Mouse (Mus musculus) heart, postnatal 14 days (tissue): Measurements from ENCODE around the gene Lekr1. TPM values are rescaled to one million over a fixed set of nuclear protein-coding genes. Genes with fewer than 3 reads are reported as not detected.
A peak's percentile ranks its signal among the peaks of the same experiment; 100 is the strongest.

Source experiments
- DNase-seq, 2 experiments: peaks; one replicate each; pipeline ENCODE4 v3.0.0; 2021 to 2022
- intact Hi-C: fragments of 180-260 bp; cut with DNase I; formaldehyde crosslinking; loops from one replicate; pipeline ENCODE4 v1.15.1; 2025
- total RNA-seq, 2 experiments: library from RNA; stranded (reverse); gene quantifications; 2 replicates each; pipeline ENCODE4 v1.2.3; 2021

The Lekr1 gene
- total RNA-seq, 2 experiments from 2014 or later, result 3.1 to 3.3 TPM

- DNase-seq, result no peak
- intact Hi-C loops, result no loop called here
These were observed 11.4 kb upstream of the Lekr1 start for GRCm38 (mm10) chr3:65654541-65655206.

- DNase-seq, result no peak
- intact Hi-C loops, result no loop called here
These were observed 9.6 kb upstream of the Lekr1 start for GRCm38 (mm10) chr3:65656451-65656850.

- no peak for DNase-seq
- intact Hi-C loops, result no loop called here
These were observed 8.9 kb upstream of the Lekr1 start for GRCm38 (mm10) chr3:65656902-65657660.

GRCm38 (mm10) chr3:65658081-65658612, 7.9 kb upstream of the Lekr1 start:
- intact Hi-C loops, result loop anchor here (2.0 kb wide), 1 partner anchor 129 kb away; the partner anchor contains the start of gene Tiparp
- no peak for DNase-seq

- intact Hi-C loops, result loop anchor here (2.0 kb wide), 1 partner anchor 130 kb away; the partner anchor contains the start of gene Tiparp
- DNase-seq, result peak; percentile 73 to 77
These were observed 7.1 kb upstream of the Lekr1 start for GRCm38 (mm10) chr3:65658721-65659619.

- no peak for DNase-seq
- intact Hi-C loops, result loop anchor here (2.0 kb wide), 1 partner anchor 131 kb away; the partner anchor contains the start of gene Tiparp
These were observed 6.5 kb upstream of the Lekr1 start for GRCm38 (mm10) chr3:65659620-65659932.

GRCm38 (mm10) chr3:65660336-65660735, 5.7 kb upstream of the Lekr1 start:
- DNase-seq, result no peak
- intact Hi-C loops, result no loop called here

- DNase-seq, result no peak
These were observed 4.3 kb upstream of the Lekr1 start for GRCm38 (mm10) chr3:65661731-65662130.

GRCm38 (mm10) chr3:65663176-65663575, 2.9 kb upstream of the Lekr1 start:
- peak in 1 of 2 experiments; percentile 12 for DNase-seq

More at GRCm38 (mm10) chr3:65661731-65662130, 4.3 kb upstream of the Lekr1 start:
- intact Hi-C loops, result no loop called here

GRCm38 (mm10) chr3:65670216-65670615, 4.2 kb downstream of the Lekr1 start:
- no peak for DNase-seq

More at GRCm38 (mm10) chr3:65663176-65663575, 2.9 kb upstream of the Lekr1 start:
- intact Hi-C loops, result no loop called here

GRCm38 (mm10) chr3:65673725-65674124, 7.7 kb downstream of the Lekr1 start:
- peak; percentile 21 to 48 for DNase-seq
- intact Hi-C loops, result loop anchor here (5.0 kb wide), 1 partner anchor 111 kb away; no protein-coding TSS in a partner anchor

More at GRCm38 (mm10) chr3:65670216-65670615, 4.2 kb downstream of the Lekr1 start:
- intact Hi-C loops, result loop anchor here (5.0 kb wide), 1 partner anchor 108 kb away; no protein-coding TSS in a partner anchor

GRCm38 (mm10) chr3:65680612-65681011, 14.6 kb downstream of the Lekr1 start:
- DNase-seq, result no peak
- intact Hi-C loops, result no loop called here

- intact Hi-C loops, result no loop called here
- DNase-seq, result no peak
These were observed 23.7 kb downstream of the Lekr1 start for GRCm38 (mm10) chr3:65689705-65690104.

GRCm38 (mm10) chr3:65690850-65691249, 24.8 kb downstream of the Lekr1 start:
- intact Hi-C loops, result no loop called here
- no peak for DNase-seq

- intact Hi-C loops, result no loop called here
- peak; percentile 4 for DNase-seq
These were observed 33.7 kb downstream of the Lekr1 start for GRCm38 (mm10) chr3:65699704-65700103.

GRCm38 (mm10) chr3:65714372-65714771, 48.3 kb downstream of the Lekr1 start:
- DNase-seq, result no peak
- intact Hi-C loops, result no loop called here

- intact Hi-C loops, result no loop called here
- no peak for DNase-seq
These were observed 51.4 kb downstream of the Lekr1 start for GRCm38 (mm10) chr3:65717406-65717805.

GRCm38 (mm10) chr3:65722897-65723296, 56.9 kb downstream of the Lekr1 start:
- no peak for DNase-seq
- intact Hi-C loops, result no loop called here

- no peak for DNase-seq
- intact Hi-C loops, result no loop called here
These were observed 57.6 kb downstream of the Lekr1 start for GRCm38 (mm10) chr3:65723664-65724063.

GRCm38 (mm10) chr3:65737816-65738215, 71.8 kb downstream of the Lekr1 start:
- no peak for DNase-seq
- intact Hi-C loops, result no loop called here
